Mouse (Mus musculus) adrenal gland (tissue): ENCODE data around the gene Nfatc3.

Experiments
- intact Hi-C: fragments of 180-260 bp; cut with DNase I; formaldehyde crosslinking; loops from one replicate; pipeline ENCODE4 v1.15.1; 2025

The Nfatc3 gene

GRCm38 (mm10) chr8:106123443-106123842 lies 64.8 kb downstream of the Nfatc3 start:
- intact Hi-C loops: no loop called here

- intact Hi-C loops: no loop called here
Observed at GRCm38 (mm10) chr8:106126055-106126454, 67.4 kb downstream of the Nfatc3 start.

- intact Hi-C loops: no loop called here
Observed at GRCm38 (mm10) chr8:106127054-106127453, 68.4 kb downstream of the Nfatc3 start.

- intact Hi-C loops: loop anchor here (1.0 kb wide), 1 partner anchor 24 kb away; no protein-coding TSS in a partner anchor
Observed at GRCm38 (mm10) chr8:106127882-106128410, 69.3 kb downstream of the Nfatc3 start.

- intact Hi-C loops: no loop called here
Observed at GRCm38 (mm10) chr8:106129232-106129930, 70.7 kb downstream of the Nfatc3 start.

GRCm38 (mm10) chr8:106129997-106130396 lies 71.4 kb downstream of the Nfatc3 start:
- intact Hi-C loops: no loop called here

GRCm38 (mm10) chr8:106130505-106130904 lies 71.9 kb downstream of the Nfatc3 start:
- intact Hi-C loops: no loop called here

- intact Hi-C loops: no loop called here
Observed at GRCm38 (mm10) chr8:106131021-106131420, 72.4 kb downstream of the Nfatc3 start.

GRCm38 (mm10) chr8:106131488-106132222 lies 73.0 kb downstream of the Nfatc3 start:
- intact Hi-C loops: no loop called here

- intact Hi-C loops: no loop called here
Observed at GRCm38 (mm10) chr8:106132356-106132755, 73.7 kb downstream of the Nfatc3 start.

GRCm38 (mm10) chr8:106133526-106133925 lies 74.9 kb downstream of the Nfatc3 start:
- intact Hi-C loops: no loop called here

GRCm38 (mm10) chr8:106133946-106134345 lies 75.3 kb downstream of the Nfatc3 start:
- intact Hi-C loops: no loop called here

GRCm38 (mm10) chr8:106134751-106135571 lies 76.3 kb downstream of the Nfatc3 start:
- intact Hi-C loops: no loop called here

- intact Hi-C loops: no loop called here
Observed at GRCm38 (mm10) chr8:106135672-106136071, 77.0 kb downstream of the Nfatc3 start.

GRCm38 (mm10) chr8:106136156-106137130 lies 77.8 kb downstream of the Nfatc3 start, which contains the start of gene Esrp2:
Gene Esrp2 (minus strand): TSS chr8:106136974.
- intact Hi-C loops: no loop called here

- intact Hi-C loops: no loop called here
Observed at GRCm38 (mm10) chr8:106137218-106137905, 78.7 kb downstream of the Nfatc3 start.

- intact Hi-C loops: no loop called here
Observed at GRCm38 (mm10) chr8:106137906-106138477, 79.4 kb downstream of the Nfatc3 start.

- intact Hi-C loops: no loop called here
Observed at GRCm38 (mm10) chr8:106138616-106139015, 80.0 kb downstream of the Nfatc3 start.

GRCm38 (mm10) chr8:106140191-106140590 lies 81.6 kb downstream of the Nfatc3 start:
- intact Hi-C loops: loop anchor here (2.0 to 10.0 kb wide), 2 partner anchors 59 to 265 kb away; no protein-coding TSS in a partner anchor
